Mouse (Mus musculus) CH12.LX (cell line): ENCODE data around the gene Mrpl33. TPM values are rescaled to one million over a fixed set of nuclear protein-coding genes. Genes with fewer than 3 reads are reported as not detected.

Source experiments
- DNase-seq: peaks from one replicate; pipeline ENCODE4 v3.0.0-alpha.2; 2013; ENCODE audit errors: extremely low read depth
- H3K27ac ChIP-seq: 2 replicates; pipeline ENCODE4 v1.5.1; 2012; ENCODE audit warnings: low read depth, mild to moderate bottlenecking, control low read depth, moderate library complexity; ENCODE audit not compliant: insufficient read depth
- H3K27me3 ChIP-seq: replicated peaks from 2 replicates; pipeline ENCODE3; 2012; ENCODE audit warnings: inconsistent platforms
- H3K36me3 ChIP-seq, 2 experiments: replicated peaks in 1 of 2; 2 replicates each; pipeline versions ENCODE3 to v1.6.1; 2012; ENCODE audit warnings: inconsistent platforms in 1 of 2, low read length in 1 of 2, mild to moderate bottlenecking in 1 of 2, mixed read lengths in 1 of 2, moderate library complexity in 1 of 2; ENCODE audit not compliant: control insufficient read depth in 1 of 2, insufficient read depth in 1 of 2
- H3K4me1 ChIP-seq, 2 experiments: 2 replicates each; pipeline ENCODE4 v1.6.1; 2012; ENCODE audit warnings: inconsistent platforms in 1 of 2, moderate library complexity in 1 of 2; ENCODE audit not compliant: insufficient read depth in 2 of 2, control insufficient read depth in 1 of 2
- H3K4me2 ChIP-seq: 2 replicates; pipeline ENCODE4 v1.6.1; 2012; ENCODE audit warnings: low read depth, mild to moderate bottlenecking, control low read depth; ENCODE audit not compliant: poor library complexity, insufficient read depth, severe bottlenecking
- H3K4me3 ChIP-seq, 3 experiments: fragments of 150-350 bp in 1 of 3; sonication (generic) in 1 of 3; replicated peaks in 1 of 3; 2 replicates each; pipeline versions ENCODE3 to v1.5.1; 2011 to 2012; ENCODE audit warnings: low read depth in 2 of 3, low read length in 2 of 3, mild to moderate bottlenecking in 2 of 3, moderate library complexity in 2 of 3, control low read depth in 1 of 3, improper control_type of control experiment in 1 of 3, inconsistent platforms in 1 of 3, mixed read lengths in 1 of 3; ENCODE audit not compliant: poor library complexity in 1 of 3
- H3K79me2 ChIP-seq: replicated peaks from 2 replicates; pipeline ENCODE4 v1.6.1; 2012; ENCODE audit warnings: mild to moderate bottlenecking, moderate library complexity; ENCODE audit not compliant: control insufficient read depth, poor library complexity, insufficient read depth, severe bottlenecking; ENCODE audit errors: extremely low read depth
- H3K9ac ChIP-seq: 2 replicates; pipeline ENCODE4 v1.6.1; 2012; ENCODE audit warnings: low read depth, mild to moderate bottlenecking, control low read depth, moderate library complexity; ENCODE audit not compliant: insufficient read depth
- H3K9me3 ChIP-seq: replicated peaks from 2 replicates; pipeline ENCODE3; 2012; ENCODE audit warnings: low read length, inconsistent platforms, mixed read lengths
- ELF1 ChIP-seq: IDR thresholded peaks from 2 replicates; pipeline ENCODE4 v1.6.1; 2014; ENCODE audit warnings: low read depth, mild to moderate bottlenecking, inconsistent platforms, low read length, improper control_type of control experiment
- JUN ChIP-seq: IDR thresholded peaks from 2 replicates; pipeline ENCODE4 v1.6.1; 2011; ENCODE audit warnings: low read depth, mild to moderate bottlenecking, low read length, improper control_type of control experiment, moderate library complexity; ENCODE audit not compliant: insufficient read depth
- KAT2A ChIP-seq: IDR thresholded peaks from 2 replicates; pipeline ENCODE4 v1.6.1; 2012; ENCODE audit warnings: low read length, improper control_type of control experiment, inconsistent platforms; ENCODE audit not compliant: insufficient replicate concordance
- MAX ChIP-seq: IDR thresholded peaks from 2 replicates; pipeline ENCODE4 v1.6.1; 2011; ENCODE audit warnings: low read length, improper control_type of control experiment
- MXI1 ChIP-seq: IDR thresholded peaks from 2 replicates; pipeline ENCODE4 v1.6.1; 2011; ENCODE audit warnings: mild to moderate bottlenecking, low read depth, low read length, improper control_type of control experiment
- SMC3 ChIP-seq: IDR thresholded peaks from 2 replicates; pipeline ENCODE4 v1.6.1; 2011; ENCODE audit warnings: low read depth, low read length, improper control_type of control experiment
- TBP ChIP-seq: conservative IDR thresholded peaks from 2 replicates; pipeline ENCODE4 v1.6.1; 2011; ENCODE audit warnings: low read depth, low read length, improper control_type of control experiment
- TCF12 ChIP-seq: IDR thresholded peaks from 2 replicates; pipeline ENCODE4 v1.6.1; 2014; ENCODE audit warnings: low read depth, mild to moderate bottlenecking, inconsistent platforms, low read length, improper control_type of control experiment
- USF1 ChIP-seq: IDR thresholded peaks from 2 replicates; pipeline ENCODE4 v1.6.1; 2014; ENCODE audit warnings: low read depth, mild to moderate bottlenecking, inconsistent platforms, low read length, improper control_type of control experiment
- ZKSCAN1 ChIP-seq: IDR thresholded peaks from 2 replicates; pipeline ENCODE4 v1.6.1; 2012; ENCODE audit warnings: low read depth, inconsistent platforms, low read length, improper control_type of control experiment, borderline replicate concordance
- ZMIZ1 ChIP-seq: IDR thresholded peaks from 2 replicates; pipeline ENCODE4 v1.6.1; 2012; ENCODE audit warnings: low read depth, mild to moderate bottlenecking, inconsistent platforms, low read length, improper control_type of control experiment
- dilution Hi-C: fragments of 300-500 bp; cut with MboI; formaldehyde crosslinking; loops from 2 replicates; pipeline ENCODE4 v1.14.3; 2020; ENCODE audit warnings: low sequenced_read_pairs; ENCODE audit not compliant: extremely low pct_unique_long_range_greater_than_20kb, extremely low pct_ligation_motif_present
- in situ Hi-C: fragments of 300-500 bp; cut with MboI; formaldehyde crosslinking; loops from 3 replicates; pipeline ENCODE4 v1.14.3; 2019; ENCODE audit warnings: low sequenced_read_pairs, low pct_ligation_motif_present, low pct_unique_long_range_greater_than_20kb, mixed read lengths
- polyA plus RNA-seq: library from polyadenylated mRNA; unstranded; fragments of >175 nt; gene quantifications from 2 replicates; pipeline ENCODE4 v1.2.1, GENCODE M21; 2012; ENCODE audit warnings: low read depth; ENCODE audit not compliant: insufficient read length
- total RNA-seq, 2 experiments: library from RNA; depleted of rRNA; stranded (reverse); fragments of 300-350 nt in 1 of 2; fragments of >200 nt in 1 of 2; gene quantifications; 2 replicates each; pipeline ENCODE4 v1.2.3; 2012 to 2014

The Mrpl33 gene
- 168 and 236 TPM in 2 replicates for total RNA-seq (2012; rRNA removed)
- 336 and 387 TPM in 2 replicates for total RNA-seq (2014; rRNA removed)
- 114 and 150 TPM in 2 replicates for polyA plus RNA-seq

- H3K9ac ChIP-seq, result no peak within 1 kb of the TSS
- no peak within 1 kb of the TSS for H3K27ac ChIP-seq
- H3K27me3 ChIP-seq, result no peaks in the 10 kb centered on the region
- dilution Hi-C loops, result no loop called here
- H3K4me1 ChIP-seq, result peaks cover 0 to 2% of the 10 kb centered on the region in 2 experiments; a peak in 1 of 4 replicates
- TF ChIP-seq USF1, result no peak
- no peak for TF ChIP-seq MXI1
- peak; percentile 43; the same call in 1 of the 2 replicates for TF ChIP-seq ELF1
- no peak for TF ChIP-seq JUN
- no peak for TF ChIP-seq TCF12
- H3K4me2 ChIP-seq, result no peak within 1 kb of the TSS
- no peaks in the 10 kb centered on the region for H3K9me3 ChIP-seq
- no peaks in the 10 kb centered on the region for H3K79me2 ChIP-seq
- no peak for DNase-seq
- in situ Hi-C loops, result loop anchor here (10.0 kb wide), 1 partner anchor 598 kb away; no protein-coding TSS in a partner anchor
- peak within 1 kb of the TSS in 2 of 3 experiments; percentile 10 to 11 for H3K4me3 ChIP-seq
- no peaks in the 10 kb centered on the region for H3K36me3 ChIP-seq
These were observed at the start of gene Mrpl33 for GRCm38 (mm10) chr5:31596481-31597429. TSS of gene Mrpl33 (plus strand) at chr5:31596935.

- H3K79me2 ChIP-seq, result no peaks in the 10 kb centered on the region
- H3K27me3 ChIP-seq, result no peaks in the 10 kb centered on the region
- no peak overlapping the region for H3K4me2 ChIP-seq
- no peak overlapping the region for H3K9ac ChIP-seq
- no peaks in the 10 kb centered on the region for H3K9me3 ChIP-seq
- H3K36me3 ChIP-seq, result peaks cover 44 to 66% of the 10 kb centered on the region in 2 experiments
- H3K4me1 ChIP-seq, result peaks cover 0 to 11% of the 10 kb centered on the region in 2 experiments; a peak in 2 of 4 replicates
- no peak overlapping the region for H3K4me3 ChIP-seq
- TF ChIP-seq JUN, result no peak
- TF ChIP-seq MAX, result no peak
- TF ChIP-seq TCF12, result no peak
- no peak for TF ChIP-seq ZKSCAN1
- TF ChIP-seq SMC3, result no peak
- no peak for TF ChIP-seq ELF1
- no peak for TF ChIP-seq ZMIZ1
- no peak for TF ChIP-seq TBP
- TF ChIP-seq KAT2A, result no peak
- no peak for DNase-seq
- in situ Hi-C loops (no loop called here), dilution Hi-C loops (no loop called here)
- no peak overlapping the region for H3K27ac ChIP-seq
These were observed 37.3 kb upstream of the Mrpl33 start for GRCm38 (mm10) chr5:31559401-31559800.
